Mouse (Mus musculus): ENCODE measurements at regions not wholly inside any gene's neighbourhood (a gene's known extent, or its start where the extent isn't known, plus 50 kb on each side); places are given as distances from the start of the nearest gene placed in this dataset.
A peak's percentile ranks its signal among the peaks of the same experiment; 100 is the strongest.

- DNase-seq: no peak
Measured at GRCm38 (mm10) chr16:24054293-24054692, 65.6 kb upstream of the Bcl6 start.

- DNase-seq: no peak
Measured at GRCm38 (mm10) chr16:24053403-24053802, 64.8 kb upstream of the Bcl6 start.

GRCm38 (mm10) chr16:24050856-24051640 lies 62.4 kb upstream of the Bcl6 start:
- DNase-seq: no peak

- DNase-seq: no peak
Measured at GRCm38 (mm10) chr16:24043779-24044178, 55.1 kb upstream of the Bcl6 start.

- DNase-seq: no peak
Measured at GRCm38 (mm10) chr16:24042977-24043376, 54.3 kb upstream of the Bcl6 start.

- DNase-seq: no peak
Measured at GRCm38 (mm10) chr16:24042216-24042615, 53.6 kb upstream of the Bcl6 start.

GRCm38 (mm10) chr16:24041403-24041802 lies 52.8 kb upstream of the Bcl6 start:
- no peak for DNase-seq

GRCm38 (mm10) chr16:24039765-24040164 lies 51.1 kb upstream of the Bcl6 start:
- DNase-seq: peak in 1 of 2 experiments; percentile 11

All from adrenal gland, postnatal 36 days (tissue).